Mouse (Mus musculus): ENCODE measurements around the gene Iqcf3.
A peak's percentile ranks its signal among the peaks of the same experiment; 100 is the strongest.

Gene Iqcf3

DNA sequence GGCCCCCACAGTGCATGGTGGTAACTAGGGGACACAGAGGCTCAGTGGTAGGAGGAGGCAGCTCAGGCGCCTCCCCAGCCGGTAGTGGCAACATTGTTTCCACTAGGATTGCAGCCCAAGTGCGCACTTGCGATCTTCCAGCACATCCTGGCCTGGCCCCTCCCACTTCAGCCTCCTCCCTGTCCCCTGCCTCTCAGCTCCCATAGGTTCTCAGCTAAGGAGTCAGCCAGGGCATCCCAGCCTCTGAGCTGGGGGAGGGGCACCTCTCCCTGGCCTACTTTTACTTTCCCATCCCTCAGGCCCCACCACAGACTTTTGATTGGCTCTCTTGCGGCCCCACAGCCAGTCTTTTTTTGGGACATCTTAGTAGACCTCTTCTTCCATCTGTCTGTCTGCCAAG is 89.5 kb downstream of the Iqcf3 start:
- no peak for DNase-seq (ENCODE audit: low read depth, low spot score)

DNA sequence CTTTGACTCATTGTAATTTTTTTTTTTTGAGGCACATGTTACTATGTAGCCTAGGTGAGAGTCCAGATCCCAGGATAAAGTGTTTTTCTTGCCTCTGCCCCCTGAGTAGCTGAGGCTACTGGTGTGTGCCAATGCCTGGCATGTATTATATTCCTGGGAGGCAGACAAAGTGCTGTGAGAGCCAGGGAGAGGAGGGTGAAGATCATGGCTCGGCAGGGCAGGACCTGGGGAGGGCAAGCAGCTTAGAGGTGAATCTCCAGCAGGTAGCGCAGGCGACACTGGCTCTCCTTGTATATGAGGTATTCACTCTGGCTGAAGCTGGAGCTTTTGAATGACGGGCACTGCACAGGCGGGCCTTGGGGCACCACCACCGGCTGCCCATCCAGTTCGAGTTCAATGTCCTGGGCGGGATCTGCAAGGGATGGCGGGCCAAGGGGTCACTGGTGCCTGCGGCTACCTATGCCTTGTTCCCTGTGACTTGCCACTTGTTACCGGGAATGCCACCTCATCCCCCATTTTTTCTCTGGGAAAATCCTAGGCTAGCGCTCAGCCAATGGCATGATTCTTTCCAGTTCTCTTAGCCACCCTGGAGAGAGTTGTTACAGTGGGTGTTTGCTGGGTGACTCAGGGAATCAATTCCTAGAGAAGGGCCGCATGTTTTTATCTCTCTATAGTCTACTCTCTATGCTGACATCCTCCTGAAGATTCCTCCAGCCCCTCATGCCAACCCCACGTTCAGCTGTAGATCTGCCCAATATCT is 90.3 kb downstream of the Iqcf3 start:
- DNase-seq (ENCODE audit: low read depth, low spot score), result no peak

DNA sequence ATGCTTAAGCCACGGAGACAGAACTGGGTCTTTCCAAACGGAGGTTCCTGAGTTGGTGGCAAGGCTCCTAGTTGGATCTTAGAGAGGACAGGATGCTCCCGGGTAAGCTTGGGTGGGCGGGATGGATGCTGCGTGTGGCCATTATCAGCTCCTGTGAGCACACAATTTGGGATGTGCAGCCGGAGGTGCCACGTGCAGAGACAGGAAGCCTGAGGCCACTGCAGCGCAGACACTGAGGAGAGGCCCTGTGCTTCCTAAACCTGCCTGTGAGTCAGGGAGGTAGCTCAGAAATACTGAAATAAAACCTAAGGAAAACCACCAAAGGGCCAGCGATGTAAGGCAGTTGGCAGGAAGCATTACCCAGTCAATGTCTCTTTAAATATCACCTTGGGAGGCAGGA is 91.7 kb downstream of the Iqcf3 start:
- no peak for DNase-seq (ENCODE audit: low read depth, low spot score)

GRCm38 (mm10) chr9:106469317-106469716 is 92.1 kb downstream of the Iqcf3 start:
- DNase-seq (ENCODE audit: low read depth, low spot score), result no peak

DNA sequence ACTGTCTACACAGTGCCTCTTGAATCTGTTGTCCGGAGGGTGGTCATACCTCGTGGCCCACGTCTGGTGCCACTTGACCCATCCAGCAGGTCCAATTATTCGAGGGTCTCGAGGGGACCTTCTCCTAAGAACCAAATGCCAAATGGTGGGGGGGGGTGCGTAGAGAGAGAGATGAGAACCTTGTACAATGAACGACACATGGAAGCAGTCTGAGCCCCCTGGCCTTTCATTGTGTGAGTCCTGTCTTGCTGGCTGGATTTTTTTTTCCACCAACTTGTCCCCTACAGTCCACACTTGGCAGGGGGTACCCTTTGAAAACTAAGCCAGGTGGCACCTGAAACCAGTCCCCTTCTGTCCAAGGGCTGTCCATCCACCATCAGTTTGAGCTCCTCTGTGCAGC is 93.7 kb downstream of the Iqcf3 start:
- no peak for DNase-seq (ENCODE audit: low read depth, low spot score)

GRCm38 (mm10) chr9:106466721-106467120 is 94.7 kb downstream of the Iqcf3 start:
- DNase-seq (ENCODE audit: low read depth, low spot score), result no peak

GRCm38 (mm10) chr9:106465571-106466200 is 95.7 kb downstream of the Iqcf3 start, which contains the start of gene Gpr62:
TSS of gene Gpr62 (minus strand) at chr9:106465938.
- no peak for DNase-seq (ENCODE audit: low read depth, low spot score)

GRCm38 (mm10) chr9:106464751-106465541 is 96.5 kb downstream of the Iqcf3 start:
- peak; percentile 57 for DNase-seq (ENCODE audit: low read depth, low spot score)

DNA sequence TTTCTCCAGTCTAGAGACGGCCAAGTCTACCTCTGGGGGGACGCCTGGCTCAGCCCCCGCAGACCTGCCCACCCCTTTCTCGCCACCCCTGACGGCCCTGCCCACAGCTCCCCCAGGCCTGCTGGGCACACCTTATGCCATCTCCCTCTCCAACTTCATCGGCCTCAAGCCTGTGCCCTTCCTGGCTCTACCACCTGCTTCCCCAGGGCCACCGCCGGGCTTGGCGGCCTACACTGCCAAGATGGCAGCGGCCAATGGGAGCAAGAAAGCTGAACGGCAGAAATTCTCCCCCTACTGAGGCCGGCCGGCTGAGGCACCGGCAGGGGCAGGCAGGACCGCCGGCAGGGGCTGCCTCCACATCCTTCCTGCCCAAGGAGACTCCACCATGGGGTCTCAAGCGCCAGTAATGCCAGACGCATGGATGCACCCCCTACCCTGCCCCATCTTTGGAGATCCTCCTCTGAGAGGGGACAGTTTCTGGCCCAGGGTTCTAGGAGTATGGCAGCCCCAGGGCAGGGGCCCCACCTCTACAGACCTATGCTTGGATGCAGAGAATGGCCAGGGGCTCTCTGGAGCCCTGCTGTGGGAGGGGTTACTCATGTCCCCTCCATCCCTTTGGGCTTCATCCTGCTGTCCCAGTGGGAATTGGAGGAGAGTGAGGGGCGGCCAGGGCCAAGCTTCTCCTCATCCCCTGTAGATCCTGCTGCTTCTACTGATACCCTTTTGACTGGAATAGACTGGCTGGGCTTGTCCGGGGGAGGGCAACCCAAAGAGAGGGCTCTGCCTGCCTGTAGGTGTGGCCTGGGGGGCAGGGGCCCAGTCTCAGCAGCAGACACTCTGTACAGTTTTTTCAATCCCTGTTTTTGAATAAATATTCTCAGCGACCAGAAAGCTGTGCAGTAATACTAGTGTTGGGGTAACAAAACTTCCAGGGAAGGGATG is 98.0 kb downstream of the Iqcf3 start:
- DNase-seq (ENCODE audit: low read depth, low spot score), result no peak

- no peak for DNase-seq (ENCODE audit: low read depth, low spot score)
These were observed 99.0 kb downstream of the Iqcf3 start for GRCm38 (mm10) chr9:106462430-106462800.

DNA sequence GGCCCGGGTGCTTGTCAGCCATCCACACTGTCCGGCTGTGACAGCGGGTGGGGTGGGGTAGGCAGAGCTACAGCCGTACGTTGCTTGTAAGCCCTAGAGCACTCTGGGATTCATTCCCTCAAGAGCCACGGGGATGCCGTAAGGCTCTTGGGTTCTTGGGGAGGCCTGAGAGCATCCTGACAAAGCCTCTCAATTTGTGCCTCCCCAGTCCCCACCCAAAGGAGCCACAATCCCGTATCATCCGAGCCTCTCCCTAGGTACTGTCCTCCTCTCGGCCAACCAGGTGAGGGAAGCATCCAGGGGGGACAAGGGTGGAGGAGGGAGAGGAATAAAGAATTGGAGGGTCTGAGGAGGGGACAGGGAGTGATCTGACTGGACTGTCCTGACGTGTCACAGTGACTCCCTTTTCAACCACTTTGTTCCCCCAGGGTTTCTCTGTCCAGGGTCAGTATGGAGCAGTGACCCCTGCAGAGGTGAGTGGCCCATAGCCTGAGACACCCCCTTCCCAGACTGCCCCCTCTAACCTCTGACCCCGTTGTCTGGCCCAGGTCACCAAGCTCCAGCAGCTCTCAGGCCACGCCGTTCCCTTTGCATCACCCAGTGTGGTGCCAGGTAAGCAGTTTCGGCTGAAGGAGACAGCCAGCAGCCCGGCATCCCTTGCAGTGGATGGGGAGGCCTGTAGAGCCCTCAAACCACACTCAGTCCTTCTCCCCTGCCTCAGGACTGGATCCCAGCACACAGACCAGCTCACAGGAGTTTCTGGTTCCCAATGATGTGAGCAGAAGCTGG is 99.6 kb downstream of the Iqcf3 start:
- no peak for DNase-seq (ENCODE audit: low read depth, low spot score)

DNA sequence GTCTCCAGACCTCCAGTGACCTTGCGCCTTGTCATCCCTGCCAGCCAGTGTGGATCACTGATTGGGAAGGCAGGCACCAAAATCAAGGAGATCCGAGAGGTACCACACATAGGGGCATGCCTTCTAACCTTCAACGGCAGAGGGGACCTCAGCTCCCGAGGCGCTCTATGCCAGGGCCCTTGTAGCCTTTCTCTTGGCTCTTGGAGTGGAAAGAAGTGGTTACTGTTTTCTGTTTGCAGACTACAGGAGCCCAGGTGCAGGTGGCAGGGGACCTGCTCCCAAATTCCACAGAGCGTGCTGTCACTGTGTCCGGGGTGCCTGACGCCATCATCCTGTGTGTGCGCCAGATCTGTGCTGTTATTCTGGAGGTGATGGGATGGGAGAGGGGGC is 100.4 kb downstream of the Iqcf3 start:
- no peak for DNase-seq (ENCODE audit: low read depth, low spot score)

- no peak for DNase-seq (ENCODE audit: low read depth, low spot score)
These were observed 100.9 kb downstream of the Iqcf3 start for GRCm38 (mm10) chr9:106460401-106461025.

GRCm38 (mm10) chr9:106459946-106460345 is 101.5 kb downstream of the Iqcf3 start:
- DNase-seq (ENCODE audit: low read depth, low spot score), result no peak

DNA sequence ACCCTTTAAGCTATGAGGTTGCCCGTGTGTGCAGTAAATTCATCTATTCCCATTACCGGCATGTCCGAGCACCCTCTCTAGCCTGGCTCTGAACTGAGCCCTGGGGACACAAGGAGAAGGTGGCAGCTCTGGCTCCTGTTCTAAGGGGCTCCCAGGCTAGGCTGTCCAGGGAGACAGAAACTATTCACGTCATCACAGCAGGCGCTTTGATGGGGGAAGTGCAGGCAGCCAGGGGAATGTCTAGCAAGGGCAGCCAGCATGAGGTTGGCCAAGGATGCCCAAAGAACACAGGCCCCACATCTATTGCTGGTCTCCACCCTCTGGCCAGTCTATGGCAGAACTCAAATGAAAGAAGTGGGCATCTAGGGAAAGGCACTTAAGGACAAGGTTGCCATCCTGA is 103.5 kb downstream of the Iqcf3 start:
- DNase-seq (ENCODE audit: low read depth, low spot score), result no peak

DNA sequence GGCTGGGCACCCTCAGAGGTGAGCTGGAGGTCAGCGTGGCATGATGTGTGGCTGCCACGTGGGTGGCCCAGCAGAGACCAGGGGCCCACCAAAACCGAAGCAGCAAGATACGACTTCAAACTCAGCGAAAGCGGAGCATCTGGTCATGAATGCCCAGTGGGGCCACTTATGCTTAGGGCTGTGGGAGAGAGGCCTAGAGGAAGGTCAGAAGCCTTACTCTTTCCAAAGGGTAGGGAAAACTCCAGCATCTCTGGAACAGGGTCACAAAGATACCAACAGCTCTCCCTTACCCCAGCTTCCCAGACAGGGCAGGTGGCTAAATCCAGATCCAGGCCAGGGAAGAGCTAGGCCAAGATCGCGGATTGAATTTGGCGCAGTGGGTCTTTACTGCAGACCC is 104.3 kb downstream of the Iqcf3 start:
- DNase-seq (ENCODE audit: low read depth, low spot score), result no peak

DNA sequence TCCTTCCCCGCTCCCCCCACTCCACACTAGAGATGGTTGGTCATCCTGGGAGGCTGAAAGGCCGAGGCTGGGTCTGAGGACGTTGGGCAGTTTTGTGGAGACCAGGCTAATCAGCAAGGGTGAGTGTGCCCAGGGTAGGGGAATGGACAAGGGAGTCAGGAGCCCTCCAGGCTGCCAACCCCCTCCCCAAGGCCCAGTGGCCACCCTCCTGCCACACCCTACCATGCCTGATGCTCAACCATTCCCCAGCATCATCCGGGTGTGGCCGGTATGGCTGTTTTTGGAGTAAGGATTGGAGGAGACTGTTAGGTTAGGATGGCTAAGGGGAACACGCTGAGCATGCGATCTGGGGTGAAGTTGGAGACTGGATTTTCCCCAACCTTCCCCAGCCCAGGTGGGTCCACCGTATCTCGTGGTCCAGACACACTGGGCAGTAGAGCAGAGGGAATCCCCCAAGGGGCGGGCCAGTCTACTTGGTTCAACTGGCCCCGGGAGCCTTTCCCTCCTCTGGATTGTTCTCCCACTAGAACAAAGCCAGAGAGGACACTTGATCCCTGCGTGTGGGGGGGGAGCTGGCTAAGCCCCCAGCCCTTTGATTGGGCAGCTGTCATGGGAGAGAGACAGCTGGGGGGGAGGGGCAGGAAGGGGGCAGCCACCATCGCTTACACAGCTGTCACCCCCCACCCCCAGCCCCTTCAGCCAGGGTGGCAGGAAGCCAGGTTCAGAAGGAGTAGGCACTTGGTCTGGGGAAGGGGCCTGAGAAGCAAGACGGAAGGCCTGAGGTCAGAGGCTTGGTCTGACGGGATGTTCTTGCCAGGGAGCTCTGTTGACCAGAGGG is 104.9 kb downstream of the Iqcf3 start:
- DNase-seq (ENCODE audit: low read depth, low spot score), result peak; percentile 78

GRCm38 (mm10) chr9:106454888-106455681 is 106.3 kb downstream of the Iqcf3 start:
- DNase-seq (ENCODE audit: low read depth, low spot score), result no peak

All from retina, postnatal 7 days (tissue).